Comparison of ENCODE assay signal across 18 mouse cellular contexts in the genomic region with DNA sequence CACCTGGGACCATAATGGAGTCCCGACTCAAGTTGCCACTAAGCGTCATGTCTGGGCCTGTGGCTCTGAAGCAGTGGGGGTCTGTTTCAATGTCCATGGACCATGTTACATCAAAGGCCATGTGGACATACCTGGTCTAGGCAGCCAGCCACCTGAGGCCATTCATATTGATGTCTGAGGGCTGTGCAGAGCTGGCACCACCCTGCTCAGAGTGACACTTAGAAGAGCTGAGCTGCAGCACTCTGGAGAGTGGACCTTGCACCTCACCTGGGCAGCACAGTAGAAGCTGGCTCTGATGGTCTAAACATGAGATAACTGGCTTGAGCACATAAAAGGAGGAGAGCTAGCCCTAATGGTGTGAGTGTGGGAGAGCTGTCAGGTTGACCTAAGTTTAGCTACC.
DNase-seq lines count a peak whose midpoint lies in the region; ATAC-seq and TF ChIP-seq lines count a peak whose summit lies in the region.
"Had no signal": no experiment of that assay in that cellular context is flagged by ENCODE, and none has a peak within 500 bp of the region (broad histone marks: within the 10 kb centered on the region; RNA-seq: fewer than 3 reads in every experiment).

No protein-coding gene starts in this region.

- H3K27ac ChIP-seq in intestine, embryonic 14.5 days (ENCODE audit: low read depth), result no peak overlapping the region
- H3K27ac ChIP-seq in intestine, embryonic 15.5 days, result no peak overlapping the region
- no peak overlapping the region for H3K27ac ChIP-seq in intestine, postnatal 0 days (ENCODE audit: low read depth, low read length)
- H3K27ac ChIP-seq: embryonic facial prominence, embryonic 10.5 days; embryonic facial prominence, embryonic 12.5 days; forebrain, embryonic 13.5 days; forebrain, embryonic 15.5 days had no signal

- ATAC-seq in intestine, embryonic 14.5 days (replicated peaks; ENCODE audit: low FRiP score, low TSS enrichment, low read depth), result no peak
- ATAC-seq in intestine, embryonic 15.5 days, result 0 out of 2 replicates have a peak, but pooled peaks have one; percentile 49
- ATAC-seq in intestine, postnatal 0 days, result peak; percentile 65
- ATAC-seq: forebrain, embryonic 13.5 days; forebrain, embryonic 15.5 days had no signal

- H3K4me3 ChIP-seq in intestine, embryonic 14.5 days (ENCODE audit: low read depth, low read length), result no peak overlapping the region
- H3K4me3 ChIP-seq in intestine, embryonic 15.5 days (replicated peaks), result no peak overlapping the region
- no peak overlapping the region for H3K4me3 ChIP-seq in intestine, postnatal 0 days (ENCODE audit: low read depth, low read length)
- H3K4me3 ChIP-seq: embryonic facial prominence, embryonic 10.5 days; embryonic facial prominence, embryonic 12.5 days; forebrain, embryonic 13.5 days; forebrain, embryonic 15.5 days had no signal

- no peak overlapping the region for H3K4me2 ChIP-seq in intestine, embryonic 14.5 days (ENCODE audit: low read length)
- H3K4me2 ChIP-seq in intestine, embryonic 15.5 days (replicated peaks), result no peak overlapping the region
- H3K4me2 ChIP-seq in intestine, postnatal 0 days (replicated peaks; ENCODE audit: low read depth), result no peak overlapping the region
- H3K4me2 ChIP-seq: embryonic facial prominence, embryonic 12.5 days; forebrain, embryonic 13.5 days; forebrain, embryonic 15.5 days had no signal

- 96% methylated on average over 2 of the region's 2 CpGs for WGBS in intestine, embryonic 14.5 days
- 98% methylated on average over 2 of the region's 2 CpGs for WGBS in intestine, embryonic 15.5 days
- 100% methylated on average over 2 of the region's 2 CpGs for WGBS in intestine, postnatal 0 days

- H3K9me3 ChIP-seq in intestine, embryonic 14.5 days (ENCODE audit: control insufficient read depth, low read length), result 0 out of 2 replicates have a peak, but pooled peaks cover 2% of the 10 kb centered on the region
- no peaks in the 10 kb centered on the region for H3K9me3 ChIP-seq in intestine, embryonic 15.5 days
- no peaks in the 10 kb centered on the region for H3K9me3 ChIP-seq in intestine, postnatal 0 days (ENCODE audit: control insufficient read depth)
- H3K9me3 ChIP-seq: embryonic facial prominence, embryonic 10.5 days; embryonic facial prominence, embryonic 12.5 days had no signal

- no peaks in the 10 kb centered on the region for H3K27me3 ChIP-seq in intestine, embryonic 14.5 days (replicated peaks; ENCODE audit: control insufficient read depth, insufficient read depth, low read length)
- H3K27me3 ChIP-seq in intestine, embryonic 15.5 days (replicated peaks), result no peaks in the 10 kb centered on the region
- H3K27me3 ChIP-seq in intestine, postnatal 0 days (replicated peaks; ENCODE audit: control insufficient read depth, insufficient read depth, low read length), result no peaks in the 10 kb centered on the region
- H3K27me3 ChIP-seq: embryonic facial prominence, embryonic 12.5 days; forebrain, embryonic 13.5 days; forebrain, embryonic 15.5 days had no signal

- H3K36me3 ChIP-seq in intestine, embryonic 14.5 days (ENCODE audit: control insufficient read depth, insufficient read depth, low read length), result no peaks in the 10 kb centered on the region
- H3K36me3 ChIP-seq in intestine, embryonic 15.5 days, result no peaks in the 10 kb centered on the region
- H3K36me3 ChIP-seq in intestine, postnatal 0 days (ENCODE audit: control insufficient read depth, insufficient read depth), result no peaks in the 10 kb centered on the region
- H3K36me3 ChIP-seq: embryonic facial prominence, embryonic 10.5 days; embryonic facial prominence, embryonic 12.5 days; forebrain, embryonic 15.5 days had no signal

- H3K4me1 ChIP-seq in intestine, embryonic 14.5 days (replicated peaks; ENCODE audit: control insufficient read depth, insufficient read depth, low read length), result no peaks in the 10 kb centered on the region
- no peaks in the 10 kb centered on the region for H3K4me1 ChIP-seq in intestine, embryonic 15.5 days (replicated peaks)
- no peaks in the 10 kb centered on the region for H3K4me1 ChIP-seq in intestine, postnatal 0 days (replicated peaks; ENCODE audit: control insufficient read depth, insufficient read depth, low read length)
- H3K4me1 ChIP-seq: embryonic facial prominence, embryonic 10.5 days; embryonic facial prominence, embryonic 12.5 days; forebrain, embryonic 13.5 days; forebrain, embryonic 15.5 days had no signal

- DNase-seq in intestine, embryonic 14.5 days (ENCODE audit: low spot score), result peak; percentile 37
- DNase-seq in embryo, embryonic 10 days (ENCODE audit: low spot score), result no peak
- no peak for DNase-seq in left cerebral cortex, adult 9 months (ENCODE audit: low spot score in 2 of 2)
- no peak for DNase-seq in thymus, adult 18-20 months
- DNase-seq: adrenal gland, postnatal 10 days; adrenal gland, postnatal 25 days; cerebellum, adult 11 months; cerebellum, adult 18-20 months; cerebellum, adult 8-10 months; cerebellum, adult 9-11 months; cerebellum, postnatal 14 days; cerebellum, postnatal 36 days had no signal

- TF ChIP-seq CTCF in intestine, postnatal 0 days (IDR thresholded peaks at IDR 0.05; ENCODE audit: low read depth), result no peak

- H3K9ac ChIP-seq in intestine, embryonic 14.5 days (ENCODE audit: low read length), result no peak overlapping the region
- H3K9ac ChIP-seq in intestine, embryonic 15.5 days, result no peak overlapping the region
- H3K9ac ChIP-seq in intestine, postnatal 0 days (ENCODE audit: low read depth, low read length), result no peak overlapping the region
- H3K9ac ChIP-seq: embryonic facial prominence, embryonic 12.5 days; forebrain, embryonic 13.5 days; forebrain, embryonic 15.5 days had no signal
